Mouse (Mus musculus): ENCODE results near the gene Ranbp9. TPM values are rescaled to one million over a fixed set of nuclear protein-coding genes. Genes with fewer than 3 reads are reported as not detected.

The Ranbp9 gene
- polyA plus RNA-seq, 1 experiment from 2014 or later, result 12.2 TPM

DNA sequence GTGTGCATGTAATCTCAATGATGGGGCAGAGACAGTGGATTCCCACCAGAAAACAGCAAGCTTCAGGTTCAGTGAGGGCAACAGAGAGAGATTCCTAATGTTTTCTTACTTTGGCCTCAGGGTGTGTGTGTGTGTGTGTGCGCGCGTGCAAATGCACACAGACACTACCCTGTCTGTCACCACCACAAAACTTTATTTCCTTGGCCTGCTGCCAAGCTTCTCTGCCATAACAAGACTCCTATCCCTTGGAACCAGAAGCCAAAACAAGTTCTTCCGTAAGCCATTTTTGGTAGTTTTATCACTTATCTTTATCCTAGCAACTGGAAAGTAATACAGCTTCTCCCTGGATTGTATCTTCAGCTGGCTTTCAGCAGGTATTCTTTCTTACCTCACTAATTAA, 52.6 kb downstream of the Ranbp9 start:
- Histone ChIP-seq H3K27me3 (ENCODE audit: control insufficient read depth, insufficient read depth, low read length) (no peaks in the 10 kb centered on the region), H3K4me1 (ENCODE audit: control insufficient read depth, insufficient read depth, low read length) (no peaks in the 10 kb centered on the region), H3K36me3 (ENCODE audit: control insufficient read depth, insufficient read depth, low read length) (peaks cover 10% of the 10 kb centered on the region; the same call in 1 of the 2 replicates), H3K9ac (ENCODE audit: low read depth, low read length) (no peak overlapping the region), H3K27ac (ENCODE audit: low read depth, low read length) (no peak overlapping the region), H3K4me3 (ENCODE audit: low read depth, low read length) (no peak overlapping the region), H3K4me2 (no peak overlapping the region), H3K9me3 (replicated peaks; ENCODE audit: control insufficient read depth, low read length) (no peaks in the 10 kb centered on the region)
- WGBS (ENCODE audit: insufficient replicate concordance), result 83% methylated on average over 4 of the region's 4 CpGs
- ATAC-seq (replicated peaks; ENCODE audit: insufficient number of reproducible peaks, low FRiP score, low TSS enrichment), result no peak

DNA sequence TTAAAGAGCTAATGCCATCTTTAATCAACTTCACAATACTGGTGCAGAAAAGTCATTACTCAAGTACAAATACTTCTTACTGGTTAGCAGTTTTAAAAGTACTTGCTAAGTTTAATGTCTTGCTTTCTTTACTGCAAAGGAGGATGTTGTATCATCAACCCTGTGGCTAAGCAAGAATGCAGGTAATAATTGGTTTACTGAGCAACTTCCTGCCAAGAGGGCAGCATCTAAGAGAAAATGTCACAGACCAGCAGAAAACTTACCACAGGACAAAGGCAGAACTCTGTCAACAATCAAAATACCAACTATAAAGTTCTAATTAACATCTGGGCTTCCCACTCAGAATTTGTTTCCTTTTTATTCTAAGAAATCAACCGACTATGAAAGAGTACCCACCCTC, 65.8 kb downstream of the Ranbp9 start:
- H3K4me2 ChIP-seq, result no peak overlapping the region
- no peak overlapping the region for H3K4me3 ChIP-seq (ENCODE audit: low read depth, low read length)
- no peaks in the 10 kb centered on the region for H3K27me3 ChIP-seq (ENCODE audit: control insufficient read depth, insufficient read depth, low read length)
- ATAC-seq (replicated peaks; ENCODE audit: insufficient number of reproducible peaks, low FRiP score, low TSS enrichment), result no peak
- H3K27ac ChIP-seq (ENCODE audit: low read depth, low read length), result no peak overlapping the region
- peaks cover 19% of the 10 kb centered on the region for H3K36me3 ChIP-seq (ENCODE audit: control insufficient read depth, insufficient read depth, low read length)
- H3K4me1 ChIP-seq (ENCODE audit: control insufficient read depth, insufficient read depth, low read length), result no peaks in the 10 kb centered on the region
- 81% methylated on average over 1 of the region's 1 CpGs for WGBS (ENCODE audit: insufficient replicate concordance)
- H3K9ac ChIP-seq (ENCODE audit: low read depth, low read length), result no peak overlapping the region
- H3K9me3 ChIP-seq (replicated peaks; ENCODE audit: control insufficient read depth, low read length), result no peaks in the 10 kb centered on the region

DNA sequence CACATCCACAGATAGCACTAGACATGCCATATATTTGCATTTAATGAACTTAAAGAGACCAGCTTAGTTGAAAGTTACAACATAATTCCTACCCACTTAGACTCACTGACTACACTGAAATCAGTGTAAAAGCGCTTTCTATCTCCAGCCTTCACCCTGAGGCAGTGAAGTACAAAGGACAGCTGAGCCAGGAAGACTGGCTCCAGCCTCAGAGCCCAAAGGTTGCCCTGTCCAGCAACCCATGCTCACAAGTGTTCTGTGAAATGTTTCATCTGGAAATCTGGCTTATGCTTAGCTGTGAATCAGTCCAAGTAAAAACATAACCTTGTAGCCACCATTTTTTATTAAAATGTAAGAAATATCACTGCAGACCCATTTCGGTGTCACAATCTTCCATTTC, 67.5 kb downstream of the Ranbp9 start:
- no peak for ATAC-seq (replicated peaks; ENCODE audit: insufficient number of reproducible peaks, low FRiP score, low TSS enrichment)
- H3K4me3 ChIP-seq (ENCODE audit: low read depth, low read length), result no peak overlapping the region
- H3K27me3 ChIP-seq (ENCODE audit: control insufficient read depth, insufficient read depth, low read length), result no peaks in the 10 kb centered on the region
- no peaks in the 10 kb centered on the region for H3K9me3 ChIP-seq (replicated peaks; ENCODE audit: control insufficient read depth, low read length)
- no peak overlapping the region for H3K9ac ChIP-seq (ENCODE audit: low read depth, low read length)
- H3K36me3 ChIP-seq (ENCODE audit: control insufficient read depth, insufficient read depth, low read length), result peaks cover 21% of the 10 kb centered on the region
- no peak overlapping the region for H3K27ac ChIP-seq (ENCODE audit: low read depth, low read length)
- H3K4me1 ChIP-seq (ENCODE audit: control insufficient read depth, insufficient read depth, low read length), result no peaks in the 10 kb centered on the region
- WGBS (ENCODE audit: insufficient replicate concordance), result 97% methylated on average over 2 of the region's 2 CpGs
- no peak overlapping the region for H3K4me2 ChIP-seq

DNA sequence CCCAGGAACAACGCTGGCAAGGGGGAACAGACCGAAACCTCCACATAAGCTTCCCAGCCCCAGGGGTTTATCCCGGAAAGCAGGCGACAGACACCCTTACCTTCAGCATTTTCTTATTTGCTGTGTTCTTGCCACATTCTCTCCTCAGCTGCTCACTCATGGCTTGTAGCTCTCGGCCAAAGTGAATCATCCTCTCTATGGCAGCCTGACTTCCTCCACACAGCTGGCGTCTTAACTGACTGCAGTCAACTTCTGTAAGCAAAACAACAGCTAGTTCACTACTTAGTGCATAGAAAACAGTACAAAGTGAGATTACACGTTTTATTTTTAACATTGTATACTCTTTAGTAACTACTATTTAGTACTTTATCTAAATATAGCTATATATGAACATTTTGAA, 68.8 kb downstream of the Ranbp9 start:
- no peaks in the 10 kb centered on the region for H3K27me3 ChIP-seq (ENCODE audit: control insufficient read depth, insufficient read depth, low read length)
- H3K27ac ChIP-seq (ENCODE audit: low read depth, low read length), result no peak overlapping the region
- no peak for ATAC-seq (replicated peaks; ENCODE audit: insufficient number of reproducible peaks, low FRiP score, low TSS enrichment)
- no peak overlapping the region for H3K9ac ChIP-seq (ENCODE audit: low read depth, low read length)
- H3K9me3 ChIP-seq (replicated peaks; ENCODE audit: control insufficient read depth, low read length), result no peaks in the 10 kb centered on the region
- no peak overlapping the region for H3K4me2 ChIP-seq
- H3K4me1 ChIP-seq (ENCODE audit: control insufficient read depth, insufficient read depth, low read length), result no peaks in the 10 kb centered on the region
- H3K4me3 ChIP-seq (ENCODE audit: low read depth, low read length), result no peak overlapping the region
- 86% methylated on average over 7 of the region's 7 CpGs for WGBS (ENCODE audit: insufficient replicate concordance)
- H3K36me3 ChIP-seq (ENCODE audit: control insufficient read depth, insufficient read depth, low read length), result peaks cover 17% of the 10 kb centered on the region

DNA sequence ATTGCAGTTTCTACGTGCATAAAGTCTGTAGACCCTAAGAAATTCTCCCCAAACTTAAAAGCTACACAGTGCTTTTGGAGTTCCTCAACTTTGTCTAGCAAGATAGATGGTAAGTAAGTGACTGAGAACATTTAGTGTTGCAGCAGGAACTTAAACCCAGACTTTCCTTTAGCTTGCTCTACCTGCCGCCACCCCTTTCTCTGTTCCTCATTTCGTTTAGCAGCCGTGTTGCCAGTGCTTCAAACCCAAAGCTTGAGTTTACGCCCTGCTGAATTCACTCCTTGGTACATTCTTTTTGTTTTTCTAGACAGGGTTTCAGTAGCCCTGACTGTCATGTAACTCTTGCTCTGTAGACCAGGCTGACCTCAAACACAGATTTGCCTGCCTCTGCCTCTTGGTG, 81.5 kb downstream of the Ranbp9 start:
- H3K4me3 ChIP-seq (ENCODE audit: low read depth, low read length), result 0 out of 2 replicates have a peak overlapping the region, but pooled peaks have one; percentile 84
- ATAC-seq (replicated peaks; ENCODE audit: insufficient number of reproducible peaks, low FRiP score, low TSS enrichment), result no peak
- WGBS (ENCODE audit: insufficient replicate concordance), result 91% methylated on average over 5 of the region's 5 CpGs
- no peak overlapping the region for H3K27ac ChIP-seq (ENCODE audit: low read depth, low read length)
- no peaks in the 10 kb centered on the region for H3K27me3 ChIP-seq (ENCODE audit: control insufficient read depth, insufficient read depth, low read length)
- H3K9ac ChIP-seq (ENCODE audit: low read depth, low read length), result no peak overlapping the region
- peaks cover 7% of the 10 kb centered on the region; the same call in 1 of the 2 replicates for H3K36me3 ChIP-seq (ENCODE audit: control insufficient read depth, insufficient read depth, low read length)
- H3K4me2 ChIP-seq, result peak overlapping the region; percentile 88
- H3K9me3 ChIP-seq (replicated peaks; ENCODE audit: control insufficient read depth, low read length), result no peaks in the 10 kb centered on the region
- 0 out of 2 replicates have a peak, but pooled peaks cover 4% of the 10 kb centered on the region for H3K4me1 ChIP-seq (ENCODE audit: control insufficient read depth, insufficient read depth, low read length)

DNA sequence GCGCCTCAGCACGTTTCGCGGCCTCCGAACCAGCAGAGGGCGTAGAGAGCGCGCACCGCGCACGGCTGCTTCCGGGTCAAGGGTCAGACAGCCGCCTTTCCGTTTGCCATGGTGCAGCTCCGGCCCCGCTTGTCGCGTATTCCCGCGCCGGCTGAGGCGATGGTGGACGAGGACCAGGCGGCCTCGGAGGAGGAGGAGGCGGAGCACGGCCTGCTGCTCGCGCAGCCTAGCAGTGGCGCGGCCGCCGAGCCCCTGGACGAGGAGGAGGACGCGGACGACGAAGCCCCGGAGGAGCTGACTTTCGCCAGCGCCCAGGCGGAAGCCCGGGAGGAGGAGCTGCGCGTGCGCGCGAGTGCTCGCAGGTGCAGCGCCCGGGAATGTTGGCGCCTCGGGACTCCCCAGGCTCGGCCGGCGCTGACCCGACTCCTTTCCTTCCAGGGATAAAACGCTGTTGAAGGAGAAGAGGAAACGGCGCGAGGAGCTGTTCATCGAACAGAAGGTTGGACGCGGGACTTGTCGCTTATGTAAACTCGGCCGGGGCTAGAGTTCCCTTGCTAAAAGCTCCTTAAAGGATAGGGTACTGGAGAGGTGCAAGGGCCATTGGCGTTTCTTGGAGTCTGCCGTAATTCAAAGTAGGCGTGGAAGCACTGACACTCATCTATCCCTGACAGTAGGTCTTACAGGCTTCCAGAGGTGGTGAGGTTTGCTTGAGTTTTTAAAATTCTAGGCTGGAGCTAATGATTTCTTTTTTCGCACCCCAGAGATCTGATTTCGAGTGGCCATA, 82.6 kb downstream of the Ranbp9 start, which contains the start of gene Nol7:
Gene Nol7, plus strand, starts transcription at position 94 of the 784 bp plus-strand sequence.
- peak within 1 kb of the TSS; percentile 84 for H3K4me3 ChIP-seq (ENCODE audit: low read depth, low read length)
- peak within 1 kb of the TSS; percentile 97 for H3K27ac ChIP-seq (ENCODE audit: low read depth, low read length)
- peaks cover 9% of the 10 kb centered on the region; the same call in 1 of the 2 replicates for H3K36me3 ChIP-seq (ENCODE audit: control insufficient read depth, insufficient read depth, low read length)
- 1% methylated on average over 71 of the region's 72 CpGs for WGBS (ENCODE audit: insufficient replicate concordance)
- no peaks in the 10 kb centered on the region for H3K9me3 ChIP-seq (replicated peaks; ENCODE audit: control insufficient read depth, low read length)
- H3K27me3 ChIP-seq (ENCODE audit: control insufficient read depth, insufficient read depth, low read length), result no peaks in the 10 kb centered on the region
- H3K4me2 ChIP-seq, result peak within 1 kb of the TSS; percentile 88
- peak within 1 kb of the TSS; percentile 93 for H3K9ac ChIP-seq (ENCODE audit: low read depth, low read length)
- ATAC-seq (replicated peaks; ENCODE audit: insufficient number of reproducible peaks, low FRiP score, low TSS enrichment), result peak; percentile 90
- H3K4me1 ChIP-seq (ENCODE audit: control insufficient read depth, insufficient read depth, low read length), result 0 out of 2 replicates have a peak, but pooled peaks cover 4% of the 10 kb centered on the region

DNA sequence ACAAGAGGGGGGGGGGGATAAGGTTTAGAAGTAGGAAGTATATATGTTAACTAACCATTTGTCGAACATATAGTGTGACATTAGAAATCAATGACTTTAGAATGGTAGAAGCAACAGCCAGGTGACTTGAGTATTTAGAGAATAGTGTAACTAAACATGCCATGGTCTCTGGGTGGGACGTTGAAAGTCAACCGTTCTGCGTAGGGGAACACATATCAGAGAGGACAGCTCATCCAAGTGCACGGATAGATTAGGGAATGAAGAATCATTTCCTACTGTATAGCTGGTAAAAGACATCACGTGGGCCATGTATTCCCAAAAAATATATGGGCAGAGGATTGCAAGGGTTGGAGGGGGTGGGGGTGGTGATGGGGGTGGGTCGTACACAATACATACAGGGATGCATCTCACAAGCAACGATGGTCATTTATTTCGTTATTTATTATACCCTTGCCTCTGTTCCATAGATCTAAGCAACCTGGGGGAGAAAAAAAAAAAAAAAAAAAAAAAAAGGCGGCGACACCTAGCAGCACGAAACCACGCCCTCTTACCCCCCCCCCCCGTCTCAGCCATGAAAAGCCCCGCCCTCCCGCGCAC, 83.3 kb downstream of the Ranbp9 start:
- H3K27ac ChIP-seq (ENCODE audit: low read depth, low read length), result peak overlapping the region; percentile 97; the same call in 1 of the 2 replicates
- H3K4me2 ChIP-seq, result peak overlapping the region; percentile 88
- no peaks in the 10 kb centered on the region for H3K27me3 ChIP-seq (ENCODE audit: control insufficient read depth, insufficient read depth, low read length)
- peak overlapping the region; percentile 93; the same call in 1 of the 2 replicates for H3K9ac ChIP-seq (ENCODE audit: low read depth, low read length)
- no peaks in the 10 kb centered on the region for H3K9me3 ChIP-seq (replicated peaks; ENCODE audit: control insufficient read depth, low read length)
- ATAC-seq (replicated peaks; ENCODE audit: insufficient number of reproducible peaks, low FRiP score, low TSS enrichment), result no peak
- H3K4me1 ChIP-seq (ENCODE audit: control insufficient read depth, insufficient read depth, low read length), result 0 out of 2 replicates have a peak, but pooled peaks cover 4% of the 10 kb centered on the region
- H3K4me3 ChIP-seq (ENCODE audit: low read depth, low read length), result peak overlapping the region; percentile 84
- H3K36me3 ChIP-seq (ENCODE audit: control insufficient read depth, insufficient read depth, low read length), result peaks cover 9% of the 10 kb centered on the region; the same call in 1 of the 2 replicates
- WGBS (ENCODE audit: insufficient replicate concordance), result 43% methylated on average over 16 of the region's 17 CpGs

DNA sequence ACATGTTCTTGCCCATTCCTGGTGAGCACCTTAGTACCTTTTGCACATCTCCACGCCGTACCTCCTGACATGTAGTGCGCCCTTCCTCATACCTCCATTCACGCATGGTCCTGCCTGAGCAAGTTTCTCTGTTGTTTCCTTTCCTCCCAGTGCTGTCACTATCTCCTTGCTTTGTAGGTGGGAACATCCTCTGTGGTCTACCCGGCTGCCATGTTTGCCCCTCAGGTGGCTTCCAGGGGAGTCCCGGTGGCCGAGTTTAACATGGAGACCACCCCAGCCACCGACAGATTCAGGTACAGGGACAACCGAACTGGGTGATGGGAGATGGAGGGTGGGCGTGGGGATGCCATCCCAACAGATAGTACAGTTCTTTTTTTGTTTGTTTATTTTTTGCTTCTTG, 95.8 kb downstream of the Ranbp9 start:
- Histone ChIP-seq H3K4me2 (no peak overlapping the region), H3K9me3 (replicated peaks; ENCODE audit: control insufficient read depth, low read length) (no peaks in the 10 kb centered on the region), H3K4me3 (ENCODE audit: low read depth, low read length) (no peak overlapping the region), H3K27ac (ENCODE audit: low read depth, low read length) (no peak overlapping the region), H3K27me3 (ENCODE audit: control insufficient read depth, insufficient read depth, low read length) (no peaks in the 10 kb centered on the region), H3K36me3 (ENCODE audit: control insufficient read depth, insufficient read depth, low read length) (peaks cover 4% of the 10 kb centered on the region; the same call in 1 of the 2 replicates), H3K9ac (ENCODE audit: low read depth, low read length) (no peak overlapping the region), H3K4me1 (ENCODE audit: control insufficient read depth, insufficient read depth, low read length) (no peaks in the 10 kb centered on the region)
- WGBS (ENCODE audit: insufficient replicate concordance), result 89% methylated on average over 10 of the region's 10 CpGs
- no peak for ATAC-seq (replicated peaks; ENCODE audit: insufficient number of reproducible peaks, low FRiP score, low TSS enrichment)

Data from heart, embryonic 11.5 days (tissue).